Mouse (Mus musculus) myocyte (in vitro differentiated cells): ENCODE measurements around the gene Ampd3.

Experiments
- CEBPB ChIP-seq: IDR thresholded peaks from 2 replicates; pipeline ENCODE4 v1.6.1; 2011; ENCODE audit warnings: mild to moderate bottlenecking, moderate library complexity; ENCODE audit not compliant: poor library complexity, insufficient read depth, severe bottlenecking
- E2F4 ChIP-seq: IDR thresholded peaks from one replicate; pipeline ENCODE4 v1.6.1; 2011; ENCODE audit warnings: mild to moderate bottlenecking, control low read depth, moderate library complexity; ENCODE audit not compliant: insufficient read depth
- POLR2A ChIP-seq: IDR thresholded peaks from one replicate; pipeline ENCODE4 v1.6.1; 2011; ENCODE audit warnings: low read depth, mild to moderate bottlenecking, control low read depth, moderate library complexity; ENCODE audit not compliant: insufficient read length
- USF1 ChIP-seq: IDR thresholded peaks from one replicate; pipeline ENCODE4 v1.6.1; 2011; ENCODE audit warnings: low read depth, mild to moderate bottlenecking, control low read depth, moderate library complexity

DNA sequence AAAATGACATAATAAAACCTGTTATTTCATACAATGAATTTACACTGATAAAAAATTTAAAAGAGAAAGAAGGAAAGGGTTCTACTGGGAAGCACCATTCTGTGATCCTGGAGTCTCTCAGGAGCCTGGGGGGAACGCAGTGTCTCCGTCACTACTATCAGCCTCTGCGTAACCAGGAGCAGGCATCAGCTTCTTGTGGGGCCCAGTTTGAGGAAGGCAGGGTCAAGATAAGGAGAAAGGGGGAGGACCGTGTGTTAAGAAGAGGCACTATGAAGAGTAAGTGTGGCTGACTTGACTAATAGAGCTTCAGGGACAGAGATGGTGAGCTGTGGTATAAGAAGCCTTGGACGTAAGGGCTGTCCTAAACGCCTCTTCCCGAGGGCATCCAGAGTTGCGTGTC is 6.7 kb downstream of the Ampd3 start:
- TF ChIP-seq E2F4 = no peak
- TF ChIP-seq CEBPB = no peak
- no peak for TF ChIP-seq POLR2A
- no peak for TF ChIP-seq USF1
